Mouse (Mus musculus): ENCODE results near the gene Hist1h2af. TPM values are rescaled to one million over a fixed set of nuclear protein-coding genes. Genes with fewer than 3 reads are reported as not detected.

Hist1h2af gene
- total and polyA plus RNA-seq, 2 experiments from 2014 or later, result 2.6 to 369 TPM

GRCm38 (mm10) chr13:23551931-23552914 lies 18.5 kb downstream of the Hist1h2af start:
- H3K4me2 ChIP-seq (ENCODE audit: low read depth, low read length), result peak overlapping the region; percentile 59
- no peaks in the 10 kb centered on the region for H3K36me3 ChIP-seq (replicated peaks; ENCODE audit: control insufficient read depth, insufficient read depth, low read length)
- H3K4me1 ChIP-seq (ENCODE audit: control insufficient read depth, insufficient read depth), result peaks cover 5% of the 10 kb centered on the region; the same call in 1 of the 2 replicates
- H3K4me3 ChIP-seq (ENCODE audit: low read depth, low read length), result peak overlapping the region; percentile 47
- WGBS, result 46% methylated on average over 8 of the region's 8 CpGs
- peak overlapping the region; percentile 50; the same call in 1 of the 2 replicates for H3K9ac ChIP-seq (replicated peaks; ENCODE audit: low read depth, low read length)
- peak overlapping the region; percentile 85 for H3K27ac ChIP-seq (ENCODE audit: low read depth)
- no peak for DNase-seq (ENCODE audit: low spot score)
- ATAC-seq (ENCODE audit: insufficient read depth, low read depth), result no peak
- H3K9me3 ChIP-seq (replicated peaks; ENCODE audit: control insufficient read depth, low read length), result no peaks in the 10 kb centered on the region
- H3K27me3 ChIP-seq (ENCODE audit: control insufficient read depth, insufficient read depth, low read length), result no peaks in the 10 kb centered on the region
- TF ChIP-seq EP300 (IDR thresholded peaks at IDR 0.05; ENCODE audit: low read depth) (no peak), CTCF (IDR thresholded peaks at IDR 0.05; ENCODE audit: low read depth) (no peak)

GRCm38 (mm10) chr13:23552962-23553361 lies 19.3 kb downstream of the Hist1h2af start, which contains the start of gene Hist1h1d:
Gene Hist1h1d, plus strand, starts transcription at chr13:23553262.
- Histone ChIP-seq H3K9ac (replicated peaks; ENCODE audit: low read depth, low read length) (no peak within 1 kb of the TSS), H3K4me1 (ENCODE audit: control insufficient read depth, insufficient read depth) (peaks cover 5% of the 10 kb centered on the region; the same call in 1 of the 2 replicates), H3K27ac (ENCODE audit: low read depth) (peak within 1 kb of the TSS; percentile 85; the same call in 1 of the 2 replicates), H3K4me3 (ENCODE audit: low read depth, low read length) (no peak within 1 kb of the TSS), H3K36me3 (replicated peaks; ENCODE audit: control insufficient read depth, insufficient read depth, low read length) (no peaks in the 10 kb centered on the region), H3K27me3 (ENCODE audit: control insufficient read depth, insufficient read depth, low read length) (no peaks in the 10 kb centered on the region), H3K4me2 (ENCODE audit: low read depth, low read length) (peak within 1 kb of the TSS; percentile 85; the same call in 1 of the 2 replicates), H3K9me3 (replicated peaks; ENCODE audit: control insufficient read depth, low read length) (no peaks in the 10 kb centered on the region)
- no peak for TF ChIP-seq CTCF (IDR thresholded peaks at IDR 0.05; ENCODE audit: low read depth)
- no peak for TF ChIP-seq EP300 (IDR thresholded peaks at IDR 0.05; ENCODE audit: low read depth)
- no peak for ATAC-seq (ENCODE audit: insufficient read depth, low read depth)
- DNase-seq (ENCODE audit: low spot score), result no peak

- H3K9me3 ChIP-seq (replicated peaks; ENCODE audit: control insufficient read depth, low read length), result no peaks in the 10 kb centered on the region
- H3K4me2 ChIP-seq (ENCODE audit: low read depth, low read length), result peak overlapping the region; percentile 85
- no peaks in the 10 kb centered on the region for H3K36me3 ChIP-seq (replicated peaks; ENCODE audit: control insufficient read depth, insufficient read depth, low read length)
- TF ChIP-seq CTCF (IDR thresholded peaks at IDR 0.05; ENCODE audit: low read depth) (no peak), EP300 (IDR thresholded peaks at IDR 0.05; ENCODE audit: low read depth) (no peak)
- WGBS, result 19% methylated on average over 9 of the region's 9 CpGs
- peak overlapping the region; percentile 88 for H3K27ac ChIP-seq (ENCODE audit: low read depth)
- ATAC-seq (ENCODE audit: insufficient read depth, low read depth), result no peak
- DNase-seq (ENCODE audit: low spot score), result no peak
- peak overlapping the region; percentile 83 for H3K9ac ChIP-seq (replicated peaks; ENCODE audit: low read depth, low read length)
- peak overlapping the region; percentile 56 for H3K4me3 ChIP-seq (ENCODE audit: low read depth, low read length)
- no peaks in the 10 kb centered on the region for H3K27me3 ChIP-seq (ENCODE audit: control insufficient read depth, insufficient read depth, low read length)
- peaks cover 5% of the 10 kb centered on the region; the same call in 1 of the 2 replicates for H3K4me1 ChIP-seq (ENCODE audit: control insufficient read depth, insufficient read depth)
These were observed 20.7 kb downstream of the Hist1h2af start for GRCm38 (mm10) chr13:23554393-23554792.

GRCm38 (mm10) chr13:23554925-23555838 lies 21.5 kb downstream of the Hist1h2af start:
- under 1% methylated on average over 54 of the region's 54 CpGs for WGBS
- Histone ChIP-seq H3K9me3 (replicated peaks; ENCODE audit: control insufficient read depth, low read length) (no peaks in the 10 kb centered on the region), H3K9ac (replicated peaks; ENCODE audit: low read depth, low read length) (peak overlapping the region; percentile 83), H3K4me2 (ENCODE audit: low read depth, low read length) (peak overlapping the region; percentile 85), H3K27ac (ENCODE audit: low read depth) (peak overlapping the region; percentile 88), H3K4me3 (ENCODE audit: low read depth, low read length) (peak overlapping the region; percentile 56), H3K36me3 (replicated peaks; ENCODE audit: control insufficient read depth, insufficient read depth, low read length) (no peaks in the 10 kb centered on the region), H3K4me1 (ENCODE audit: control insufficient read depth, insufficient read depth) (peaks cover 5% of the 10 kb centered on the region; the same call in 1 of the 2 replicates), H3K27me3 (ENCODE audit: control insufficient read depth, insufficient read depth, low read length) (no peaks in the 10 kb centered on the region)
- ATAC-seq (ENCODE audit: insufficient read depth, low read depth) (peak; percentile 81), DNase-seq (ENCODE audit: low spot score) (peak; percentile 85)
- no peak for TF ChIP-seq CTCF (IDR thresholded peaks at IDR 0.05; ENCODE audit: low read depth)
- TF ChIP-seq EP300 (IDR thresholded peaks at IDR 0.05; ENCODE audit: low read depth), result no peak

Measured in heart, postnatal 0 days (tissue).